Mouse (Mus musculus) kidney, embryonic 16.5 days (tissue): Measurements from ENCODE around the gene Ttll2. TPM values are rescaled to one million over a fixed set of nuclear protein-coding genes. Genes with fewer than 3 reads are reported as not detected.
"Not testable (repeated sequence)": the region's sequence is repeated elsewhere in the genome, so short reads cannot be mapped to it uniquely, and the experiment has no call there.

Source experiments
- ATAC-seq: fragments of 200-750 bp; cut with Nextera tagmentation; 2 replicates; pipeline ENCODE4 v1.8.0; 2017; ENCODE audit warnings: moderate TSS enrichment; ENCODE audit not compliant: low FRiP score, low TSS enrichment
- H3K27ac ChIP-seq: fragments of 300-500 bp; sonication (generic); 2 replicates; pipeline ENCODE4 v1.5.1; 2014; ENCODE audit warnings: low read length
- H3K27me3 ChIP-seq: fragments of 300-500 bp; sonication (generic); 2 replicates; pipeline ENCODE4 v1.6.1; 2014; ENCODE audit warnings: low read length, control low read depth, mixed read lengths; ENCODE audit not compliant: insufficient read depth
- H3K36me3 ChIP-seq: fragments of 300-500 bp; sonication (generic); 2 replicates; pipeline ENCODE4 v1.6.1; 2014; ENCODE audit warnings: low read length, control low read depth, mixed read lengths; ENCODE audit not compliant: insufficient read depth
- H3K4me1 ChIP-seq: fragments of 300-500 bp; sonication (generic); 2 replicates; pipeline ENCODE4 v1.6.1; 2014; ENCODE audit warnings: low read length, control low read depth, mixed read lengths; ENCODE audit not compliant: insufficient read depth
- H3K4me2 ChIP-seq: fragments of 300-500 bp; sonication (generic); replicated peaks from 2 replicates; pipeline ENCODE4 v1.6.1; 2014; ENCODE audit warnings: low read depth, low read length
- H3K4me3 ChIP-seq: fragments of 300-500 bp; sonication (generic); 2 replicates; pipeline ENCODE4 v1.5.1; 2014; ENCODE audit warnings: mild to moderate bottlenecking, low read length
- H3K9ac ChIP-seq: fragments of 300-500 bp; sonication (generic); replicated peaks from 2 replicates; pipeline ENCODE4 v1.6.1; 2014; ENCODE audit warnings: low read length
- H3K9me3 ChIP-seq: fragments of 300-500 bp; sonication (generic); 2 replicates; pipeline ENCODE4 v1.6.1; 2016; ENCODE audit warnings: low read length, control low read depth
- WGBS: fragments of 180-500 bp; shearing (Covaris S2); extraction: QIAGEN DNeasy Blood & Tissue Kit; methylation state at CpG from one replicate; pipeline ENCODE4 v1.1.7; 2014; 5-methylcytosine and 5-hydroxymethylcytosine counted together
- polyA plus RNA-seq: library from polyadenylated mRNA; unstranded; fragments of >200 nt; fragmentation: Nextera tagmentation; extraction: Ambion mirVana; gene quantifications from 2 replicates; pipeline ENCODE4 v1.2.1, GENCODE M21; 2015

Gene Ttll2
- polyA plus RNA-seq, 1 experiment from 2014 or later, result not detected

- H3K9me3 ChIP-seq, result not testable (repeated sequence)
These were observed 36.7 kb downstream of the Ttll2 start for GRCm38 (mm10) chr17:7315693-7316382.

GRCm38 (mm10) chr17:7306278-7307196 lies 46.0 kb downstream of the Ttll2 start:
- ATAC-seq, result peak; percentile 82
- H3K27ac ChIP-seq, H3K9me3 ChIP-seq, H3K36me3 ChIP-seq, H3K4me3 ChIP-seq, H3K27me3 ChIP-seq, H3K9ac ChIP-seq, H3K4me2 ChIP-seq, H3K4me1 ChIP-seq: not testable (repeated sequence)
- WGBS, result 68% methylated on average over 7 of the region's 8 CpGs

More at GRCm38 (mm10) chr17:7315693-7316382, 36.7 kb downstream of the Ttll2 start:
- H3K27me3 ChIP-seq, H3K4me3 ChIP-seq, H3K27ac ChIP-seq, H3K4me1 ChIP-seq, H3K4me2 ChIP-seq, H3K36me3 ChIP-seq, H3K9ac ChIP-seq, ATAC-seq: not testable (repeated sequence)
- 79% methylated on average over 6 of the region's 8 CpGs for WGBS

Other genes with a start within 250 kb of the Ttll2 start
- gene Rps6ka2, start 182.6 kb downstream of the Ttll2 start, polyA plus RNA-seq, result 18.7 and 22.5 TPM in 2 replicates
- gene Tcp10a, start 28.1 kb downstream of the Ttll2 start, polyA plus RNA-seq, result not detected in 2 replicates
- gene Gm49630, start 19.3 kb upstream of the Ttll2 start, polyA plus RNA-seq, result not detected in 2 replicates
- gene Unc93a2, start 32.8 kb upstream of the Ttll2 start, polyA plus RNA-seq, result not detected in 2 replicates